Mouse (Mus musculus) limb, embryonic 13.5 days (tissue): ENCODE results near the gene Ston2. TPM values are rescaled to one million over a fixed set of nuclear protein-coding genes. Genes with fewer than 3 reads are reported as not detected.
A peak's percentile ranks its signal among the peaks of the same experiment; 100 is the strongest.

Experiments used
- ATAC-seq: fragments of 200-750 bp; cut with Nextera tagmentation; 2 replicates; pipeline ENCODE4 v1.8.0; 2017; ENCODE audit warnings: low read depth, moderate number of reproducible peaks, moderate TSS enrichment; ENCODE audit not compliant: low FRiP score
- H3K27ac ChIP-seq: fragments of 300-500 bp; sonication (generic); 2 replicates; pipeline ENCODE4 v1.5.1; 2015; ENCODE audit warnings: inconsistent platforms, mild to moderate bottlenecking, moderate library complexity
- H3K27me3 ChIP-seq: fragments of 300-500 bp; sonication (generic); 2 replicates; pipeline ENCODE4 v1.6.1; 2015; ENCODE audit warnings: mild to moderate bottlenecking, inconsistent platforms
- H3K36me3 ChIP-seq: fragments of 300-500 bp; sonication (generic); 2 replicates; pipeline ENCODE4 v1.6.1; 2015; ENCODE audit warnings: inconsistent platforms, mild to moderate bottlenecking, moderate library complexity
- H3K4me1 ChIP-seq: fragments of 300-500 bp; sonication (generic); 2 replicates; pipeline ENCODE4 v1.6.1; 2015; ENCODE audit warnings: inconsistent platforms
- H3K4me2 ChIP-seq: fragments of 300-500 bp; sonication (generic); replicated peaks from 2 replicates; pipeline ENCODE4 v1.6.1; 2015; ENCODE audit warnings: inconsistent platforms, mild to moderate bottlenecking, moderate library complexity
- H3K4me3 ChIP-seq: fragments of 300-500 bp; sonication (generic); 2 replicates; pipeline ENCODE4 v1.5.1; 2015; ENCODE audit warnings: moderate library complexity, mild to moderate bottlenecking, inconsistent platforms
- H3K9ac ChIP-seq: fragments of 300-500 bp; sonication (generic); 2 replicates; pipeline ENCODE4 v1.6.1; 2015; ENCODE audit warnings: mild to moderate bottlenecking, inconsistent platforms
- H3K9me3 ChIP-seq: fragments of 300-500 bp; sonication (generic); 2 replicates; pipeline ENCODE4 v1.6.1; 2016; ENCODE audit warnings: inconsistent platforms
- WGBS: fragments of 180-500 bp; shearing (Covaris S2); methylation state at CpG from one replicate; pipeline ENCODE4 v1.1.7; 2015; 5-methylcytosine and 5-hydroxymethylcytosine counted together
- polyA plus RNA-seq: library from polyadenylated mRNA; unstranded; fragments of >200 nt; fragmentation: Nextera tagmentation; extraction: Ambion mirVana; gene quantifications from 2 replicates; pipeline ENCODE4 v1.2.1, GENCODE M21; 2015

Ston2 gene
- polyA plus RNA-seq, 1 experiment from 2014 or later, result 7.4 TPM

- H3K4me1 ChIP-seq, result no peaks in the 10 kb centered on the region
- 91% methylated on average over 3 of the region's 3 CpGs for WGBS
- no peaks in the 10 kb centered on the region for H3K9me3 ChIP-seq
- H3K27me3 ChIP-seq, result no peaks in the 10 kb centered on the region
- H3K36me3 ChIP-seq, result no peaks in the 10 kb centered on the region
- no peak overlapping the region for H3K4me3 ChIP-seq
- H3K4me2 ChIP-seq, result no peak overlapping the region
- H3K9ac ChIP-seq, result no peak overlapping the region
- H3K27ac ChIP-seq, result no peak overlapping the region
- ATAC-seq, result no peak
Measured at GRCm38 (mm10) chr12:91666607-91667006, 121.6 kb downstream of the Ston2 start.

GRCm38 (mm10) chr12:91665431-91665830 lies 122.8 kb downstream of the Ston2 start:
- 94% methylated on average over 5 of the region's 5 CpGs for WGBS
- no peak overlapping the region for H3K27ac ChIP-seq
- no peaks in the 10 kb centered on the region for H3K4me1 ChIP-seq
- ATAC-seq, result no peak
- H3K9ac ChIP-seq, result no peak overlapping the region
- no peaks in the 10 kb centered on the region for H3K36me3 ChIP-seq
- no peaks in the 10 kb centered on the region for H3K27me3 ChIP-seq
- no peak overlapping the region for H3K4me2 ChIP-seq
- H3K4me3 ChIP-seq, result no peak overlapping the region
- no peaks in the 10 kb centered on the region for H3K9me3 ChIP-seq

GRCm38 (mm10) chr12:91663260-91663659 lies 124.9 kb downstream of the Ston2 start:
- Histone ChIP-seq H3K27ac (no peak overlapping the region), H3K4me2 (no peak overlapping the region), H3K27me3 (no peaks in the 10 kb centered on the region), H3K36me3 (no peaks in the 10 kb centered on the region), H3K9me3 (no peaks in the 10 kb centered on the region), H3K4me1 (no peaks in the 10 kb centered on the region), H3K9ac (no peak overlapping the region), H3K4me3 (no peak overlapping the region)
- 71% methylated on average over 6 of the region's 6 CpGs for WGBS
- ATAC-seq, result no peak

GRCm38 (mm10) chr12:91662844-91663243 lies 125.3 kb downstream of the Ston2 start:
- 53% methylated on average over 4 of the region's 4 CpGs for WGBS
- Histone ChIP-seq H3K9me3 (no peaks in the 10 kb centered on the region), H3K27me3 (no peaks in the 10 kb centered on the region), H3K4me1 (no peaks in the 10 kb centered on the region), H3K9ac (no peak overlapping the region), H3K4me3 (no peak overlapping the region), H3K36me3 (no peaks in the 10 kb centered on the region), H3K4me2 (no peak overlapping the region), H3K27ac (no peak overlapping the region)
- ATAC-seq, result no peak

GRCm38 (mm10) chr12:91660640-91661417 lies 127.4 kb downstream of the Ston2 start:
- H3K36me3 ChIP-seq, result no peaks in the 10 kb centered on the region
- no peaks in the 10 kb centered on the region for H3K9me3 ChIP-seq
- WGBS, result 83% methylated on average over 12 of the region's 12 CpGs
- no peak overlapping the region for H3K27ac ChIP-seq
- H3K4me3 ChIP-seq, result no peak overlapping the region
- no peaks in the 10 kb centered on the region for H3K4me1 ChIP-seq
- no peak overlapping the region for H3K9ac ChIP-seq
- ATAC-seq, result no peak
- H3K27me3 ChIP-seq, result no peaks in the 10 kb centered on the region
- no peak overlapping the region for H3K4me2 ChIP-seq

- Histone ChIP-seq H3K9me3 (no peaks in the 10 kb centered on the region), H3K4me3 (no peak overlapping the region), H3K36me3 (no peaks in the 10 kb centered on the region), H3K27ac (no peak overlapping the region), H3K27me3 (no peaks in the 10 kb centered on the region), H3K9ac (no peak overlapping the region), H3K4me2 (no peak overlapping the region), H3K4me1 (no peaks in the 10 kb centered on the region)
- no peak for ATAC-seq
- 86% methylated on average over 3 of the region's 3 CpGs for whole genome bisulfite sequencing
Measured at GRCm38 (mm10) chr12:91654399-91655122, 133.6 kb downstream of the Ston2 start.

GRCm38 (mm10) chr12:91648426-91648825 lies 139.8 kb downstream of the Ston2 start:
- Histone ChIP-seq H3K36me3 (peaks cover 19% of the 10 kb centered on the region), H3K4me2 (no peak overlapping the region), H3K9me3 (peaks cover 7% of the 10 kb centered on the region; the same call in 1 of the 2 replicates), H3K27ac (no peak overlapping the region), H3K4me3 (no peak overlapping the region), H3K4me1 (no peaks in the 10 kb centered on the region), H3K27me3 (no peaks in the 10 kb centered on the region), H3K9ac (no peak overlapping the region)
- 92% methylated on average over 17 of the region's 17 CpGs for WGBS
- ATAC-seq, result no peak

GRCm38 (mm10) chr12:91645361-91646123 lies 142.6 kb downstream of the Ston2 start:
- 84% methylated on average over 6 of the region's 6 CpGs for whole genome bisulfite sequencing
- H3K36me3 ChIP-seq, result peaks cover 19% of the 10 kb centered on the region
- peaks cover 7% of the 10 kb centered on the region; the same call in 1 of the 2 replicates for H3K9me3 ChIP-seq
- no peak for ATAC-seq
- peaks cover 9% of the 10 kb centered on the region; the same call in 1 of the 2 replicates for H3K4me1 ChIP-seq
- H3K27me3 ChIP-seq, result no peaks in the 10 kb centered on the region
- no peak overlapping the region for H3K4me3 ChIP-seq
- H3K4me2 ChIP-seq, result no peak overlapping the region
- no peak overlapping the region for H3K9ac ChIP-seq
- no peak overlapping the region for H3K27ac ChIP-seq

GRCm38 (mm10) chr12:91643221-91643620 lies 145.0 kb downstream of the Ston2 start:
- whole genome bisulfite sequencing, result 81% methylated on average over 7 of the region's 7 CpGs
- no peaks in the 10 kb centered on the region for H3K27me3 ChIP-seq
- no peak for ATAC-seq
- peaks cover 9% of the 10 kb centered on the region; the same call in 1 of the 2 replicates for H3K4me1 ChIP-seq
- H3K4me2 ChIP-seq, result no peak overlapping the region
- no peak overlapping the region for H3K9ac ChIP-seq
- H3K9me3 ChIP-seq, result peaks cover 6% of the 10 kb centered on the region; the same call in 1 of the 2 replicates
- peaks cover 13% of the 10 kb centered on the region for H3K36me3 ChIP-seq
- no peak overlapping the region for H3K27ac ChIP-seq
- no peak overlapping the region for H3K4me3 ChIP-seq

- Histone ChIP-seq H3K4me2 (no peak overlapping the region), H3K27ac (no peak overlapping the region), H3K4me1 (peaks cover 9% of the 10 kb centered on the region; the same call in 1 of the 2 replicates), H3K27me3 (no peaks in the 10 kb centered on the region), H3K4me3 (no peak overlapping the region), H3K9me3 (no peaks in the 10 kb centered on the region; the same call in 1 of the 2 replicates), H3K9ac (no peak overlapping the region), H3K36me3 (peaks cover 7% of the 10 kb centered on the region)
- 77% methylated on average over 12 of the region's 12 CpGs for WGBS
- no peak for ATAC-seq
Measured at GRCm38 (mm10) chr12:91642426-91643093, 145.6 kb downstream of the Ston2 start.

GRCm38 (mm10) chr12:91641631-91642141 lies 146.5 kb downstream of the Ston2 start:
- Histone ChIP-seq H3K4me3 (peak overlapping the region; percentile 27), H3K27ac (no peak overlapping the region)
- 15% methylated on average over 13 of the region's 13 CpGs for WGBS

More at GRCm38 (mm10) chr12:91641631-91642141, 146.5 kb downstream of the Ston2 start:
- Histone ChIP-seq H3K4me1 (peaks cover 12% of the 10 kb centered on the region; the same call in 1 of the 2 replicates), H3K36me3 (no peaks in the 10 kb centered on the region), H3K9me3 (no peaks in the 10 kb centered on the region), H3K27me3 (no peaks in the 10 kb centered on the region), H3K9ac (no peak overlapping the region), H3K4me2 (peak overlapping the region; percentile 57)
- no peak; the same call in 1 of the 2 replicates for ATAC-seq
